Mouse (Mus musculus): Measurements from ENCODE around the gene Tfap2a. TPM values are rescaled to one million over a fixed set of nuclear protein-coding genes. Genes with fewer than 3 reads are reported as not detected.

The Tfap2a gene
- polyA plus RNA-seq, 1 experiment: 0.36 TPM

DNA sequence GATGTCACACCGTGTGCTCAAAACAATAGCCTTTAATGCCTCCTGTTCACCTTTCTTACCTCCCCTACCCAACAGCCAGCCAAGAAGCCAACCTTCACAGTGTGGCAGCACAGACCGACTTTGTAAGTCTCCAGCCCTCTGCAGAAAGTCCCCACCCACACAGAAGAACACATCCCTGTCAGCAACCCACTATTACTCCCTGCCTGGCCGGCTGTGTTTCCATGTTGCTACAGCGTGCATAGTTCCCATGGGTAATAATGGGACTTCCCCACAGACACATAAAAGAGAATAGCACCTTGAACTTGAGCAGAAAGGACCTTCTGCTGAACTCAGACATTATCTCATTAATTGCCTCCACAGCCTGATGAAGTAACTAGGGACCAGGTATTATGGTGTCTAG, 61.4 kb downstream of the Tfap2a start:
- Histone ChIP-seq H3K36me3 (ENCODE audit: control insufficient read depth, insufficient read depth) (no peaks in the 10 kb centered on the region), H3K4me2 (ENCODE audit: low read depth) (no peak overlapping the region), H3ac (ENCODE audit: control insufficient read depth, insufficient read length) (no peak overlapping the region), H3K4me3 (no peak overlapping the region), H3K79me2 (ENCODE audit: control insufficient read depth, insufficient read depth) (no peaks in the 10 kb centered on the region), H3K27me3 (ENCODE audit: control insufficient read depth, insufficient read depth, insufficient read length) (no peaks in the 10 kb centered on the region)
- TF ChIP-seq TCF12 (IDR thresholded peaks at IDR 0.05; ENCODE audit: insufficient read depth, poor library complexity, severe bottlenecking): no peak
- TF ChIP-seq POLR2AphosphoS2 (IDR thresholded peaks at IDR 0.05; ENCODE audit: insufficient read length, low read depth): no peak
- no peak for TF ChIP-seq MYOG (IDR thresholded peaks at IDR 0.05; ENCODE audit: control insufficient read depth in 1 of 3, insufficient read depth in 1 of 3, insufficient read length in 2 of 3, low read depth in 2 of 3)
- TF ChIP-seq REST (IDR thresholded peaks at IDR 0.05; ENCODE audit: insufficient read depth, insufficient read length): no peak
- no peak for TF ChIP-seq SRF (IDR thresholded peaks at IDR 0.05; ENCODE audit: control insufficient read depth, insufficient read length, low read depth)
- no peak for TF ChIP-seq CEBPB (IDR thresholded peaks at IDR 0.05; ENCODE audit: insufficient read depth, poor library complexity, severe bottlenecking)
- no peak for TF ChIP-seq E2F4 (IDR thresholded peaks at IDR 0.05; ENCODE audit: insufficient read depth)
- TF ChIP-seq MAX (IDR thresholded peaks at IDR 0.05; ENCODE audit: low read depth): no peak
- TF ChIP-seq MYOD1 (IDR thresholded peaks at IDR 0.05; ENCODE audit: control insufficient read depth in 1 of 3, insufficient read length in 2 of 3, low read depth in 2 of 3): no peak
- no peak for TF ChIP-seq POLR2A (IDR thresholded peaks at IDR 0.05; ENCODE audit: insufficient read length, low read depth)
- no peak for TF ChIP-seq USF1 (IDR thresholded peaks at IDR 0.05; ENCODE audit: low read depth)
- TF ChIP-seq TCF3 (IDR thresholded peaks at IDR 0.05; ENCODE audit: insufficient read length, low read depth): no peak

Other genes with a start within 250 kb of the Tfap2a start
- 5.3 TPM for gene Gcnt2, start 121.4 kb upstream of the Tfap2a start, polyA plus RNA-seq (2012; fragmentation: generic; extraction: Trizol)